Mouse (Mus musculus): ENCODE data around the gene Cd79a. TPM values are rescaled to one million over a fixed set of nuclear protein-coding genes. Genes with fewer than 3 reads are reported as not detected.

Gene Cd79a
- polyA plus RNA-seq, 2 experiments, result 0.37 to 0.84 TPM

DNA sequence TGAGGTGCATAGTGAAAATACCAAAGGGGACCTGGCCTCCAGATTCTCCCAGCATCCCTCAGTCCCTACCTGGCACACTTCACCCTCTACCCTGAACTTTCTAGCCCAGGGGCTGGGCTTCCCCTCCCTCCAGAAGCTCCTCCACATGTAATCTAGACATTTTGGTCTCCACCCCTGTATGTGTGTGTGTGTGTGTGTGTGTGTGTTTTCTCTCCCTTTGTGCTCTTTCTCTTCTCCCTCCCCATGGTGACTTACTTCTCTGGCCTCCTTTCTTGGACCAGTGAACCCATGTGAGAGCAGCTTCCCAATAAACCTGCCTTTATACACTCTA lies 44.0 kb upstream of the Cd79a start:
- DNase-seq (ENCODE audit: low spot score) (no peak), ATAC-seq (ENCODE audit: low FRiP score, low read depth) (no peak)
- no peaks in the 10 kb centered on the region for H3K4me1 ChIP-seq (ENCODE audit: control insufficient read depth, insufficient read depth, low read length)
- H3K27ac ChIP-seq (replicated peaks; ENCODE audit: low read depth, low read length), result no peak overlapping the region
- H3K36me3 ChIP-seq (ENCODE audit: control insufficient read depth, insufficient read depth, low read length), result no peaks in the 10 kb centered on the region
- H3K27me3 ChIP-seq (ENCODE audit: control insufficient read depth, insufficient read depth, low read length), result no peaks in the 10 kb centered on the region
- H3K4me2 ChIP-seq (replicated peaks; ENCODE audit: low read depth, low read length, severe bottlenecking), result no peak overlapping the region
- H3K9me3 ChIP-seq (ENCODE audit: control insufficient read depth, low read length), result no peaks in the 10 kb centered on the region
- H3K9ac ChIP-seq (ENCODE audit: low read depth, low read length, severe bottlenecking), result no peak overlapping the region
- no peak for TF ChIP-seq POLR2A (IDR thresholded peaks at IDR 0.05; ENCODE audit: borderline replicate concordance, extremely low read depth, insufficient read depth, insufficient read length)
- no peak overlapping the region for H3K4me3 ChIP-seq (replicated peaks; ENCODE audit: low read length)

GRCm38 (mm10) chr7:24853695-24854094 lies 43.5 kb upstream of the Cd79a start:
- H3K9me3 ChIP-seq (ENCODE audit: control insufficient read depth, low read length), result no peaks in the 10 kb centered on the region
- DNase-seq (ENCODE audit: low spot score) (no peak), ATAC-seq (ENCODE audit: low FRiP score, low read depth) (no peak)
- no peaks in the 10 kb centered on the region for H3K4me1 ChIP-seq (ENCODE audit: control insufficient read depth, insufficient read depth, low read length)
- H3K36me3 ChIP-seq (ENCODE audit: control insufficient read depth, insufficient read depth, low read length), result no peaks in the 10 kb centered on the region
- TF ChIP-seq POLR2A (IDR thresholded peaks at IDR 0.05; ENCODE audit: borderline replicate concordance, extremely low read depth, insufficient read depth, insufficient read length), result no peak
- H3K27me3 ChIP-seq (ENCODE audit: control insufficient read depth, insufficient read depth, low read length), result no peaks in the 10 kb centered on the region
- H3K27ac ChIP-seq (replicated peaks; ENCODE audit: low read depth, low read length), result no peak overlapping the region
- no peak overlapping the region for H3K4me2 ChIP-seq (replicated peaks; ENCODE audit: low read depth, low read length, severe bottlenecking)
- WGBS, result 37% methylated on average over 7 of the region's 7 CpGs
- H3K9ac ChIP-seq (ENCODE audit: low read depth, low read length, severe bottlenecking), result no peak overlapping the region
- H3K4me3 ChIP-seq (replicated peaks; ENCODE audit: low read length), result no peak overlapping the region

DNA sequence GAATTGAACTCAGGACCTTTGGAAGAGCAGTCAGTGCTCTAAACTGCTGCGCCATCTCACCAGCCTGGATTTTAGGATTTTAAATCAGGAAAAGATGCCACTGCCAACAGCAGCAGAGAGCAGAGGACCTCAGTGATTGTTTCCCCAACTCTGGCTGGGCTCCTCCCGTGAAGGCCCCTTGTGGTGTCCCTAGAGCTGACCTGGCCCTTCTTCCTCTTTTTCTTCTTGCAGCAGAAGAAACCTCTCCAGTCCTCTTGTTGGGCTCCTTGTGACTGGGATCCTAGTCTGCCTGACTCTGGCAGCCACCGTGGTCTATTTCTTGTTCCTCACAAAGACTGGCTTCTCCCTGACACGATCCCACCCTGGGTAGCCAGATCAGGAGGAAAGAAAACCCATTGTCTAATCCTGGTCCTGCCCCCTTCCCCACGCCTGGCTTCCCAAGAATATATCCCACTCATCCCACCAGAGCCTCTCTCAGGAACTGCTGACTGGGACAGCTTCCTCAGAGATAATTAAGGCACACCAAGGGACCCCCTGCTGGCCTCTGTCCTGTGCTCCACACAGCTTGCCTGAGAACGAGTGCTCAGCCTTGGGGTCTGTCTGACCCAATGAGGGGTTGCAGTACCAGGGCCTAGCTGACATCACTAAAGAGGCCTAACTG lies 40.6 kb upstream of the Cd79a start:
- Histone ChIP-seq H3K9ac (ENCODE audit: low read depth, low read length, severe bottlenecking) (no peak overlapping the region), H3K9me3 (ENCODE audit: control insufficient read depth, low read length) (no peaks in the 10 kb centered on the region), H3K4me3 (replicated peaks; ENCODE audit: low read length) (no peak overlapping the region), H3K4me1 (ENCODE audit: control insufficient read depth, insufficient read depth, low read length) (no peaks in the 10 kb centered on the region), H3K4me2 (replicated peaks; ENCODE audit: low read depth, low read length, severe bottlenecking) (no peak overlapping the region), H3K27me3 (ENCODE audit: control insufficient read depth, insufficient read depth, low read length) (no peaks in the 10 kb centered on the region), H3K36me3 (ENCODE audit: control insufficient read depth, insufficient read depth, low read length) (no peaks in the 10 kb centered on the region), H3K27ac (replicated peaks; ENCODE audit: low read depth, low read length) (no peak overlapping the region)
- TF ChIP-seq POLR2A (IDR thresholded peaks at IDR 0.05; ENCODE audit: borderline replicate concordance, extremely low read depth, insufficient read depth, insufficient read length), result no peak
- WGBS, result 54% methylated on average over 5 of the region's 6 CpGs
- ATAC-seq (ENCODE audit: low FRiP score, low read depth) (no peak), DNase-seq (ENCODE audit: low spot score) (no peak)

DNA sequence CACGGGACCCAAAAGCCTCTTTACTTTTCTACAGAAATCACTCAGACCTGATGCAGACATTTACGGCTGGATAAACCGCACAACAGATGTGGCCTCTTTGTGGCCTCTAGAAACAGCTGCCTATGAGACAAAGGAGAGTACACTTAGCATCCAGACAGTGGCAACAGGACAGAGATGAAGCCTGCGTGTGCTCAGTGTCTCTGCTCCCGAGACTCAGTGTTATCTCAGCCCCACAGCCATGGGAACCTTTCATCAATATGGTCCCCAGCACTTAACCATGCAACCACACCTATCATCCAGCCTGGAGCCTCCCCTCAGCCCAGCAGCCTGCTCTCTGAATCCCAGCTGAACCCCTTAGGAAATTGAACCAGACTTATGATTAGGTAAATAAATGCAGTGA lies 37.9 kb upstream of the Cd79a start:
- Histone ChIP-seq H3K36me3 (ENCODE audit: control insufficient read depth, insufficient read depth, low read length) (no peaks in the 10 kb centered on the region), H3K9ac (ENCODE audit: low read depth, low read length, severe bottlenecking) (no peak overlapping the region), H3K27ac (replicated peaks; ENCODE audit: low read depth, low read length) (no peak overlapping the region), H3K27me3 (ENCODE audit: control insufficient read depth, insufficient read depth, low read length) (no peaks in the 10 kb centered on the region), H3K4me1 (ENCODE audit: control insufficient read depth, insufficient read depth, low read length) (no peaks in the 10 kb centered on the region), H3K4me2 (replicated peaks; ENCODE audit: low read depth, low read length, severe bottlenecking) (no peak overlapping the region), H3K4me3 (replicated peaks; ENCODE audit: low read length) (no peak overlapping the region), H3K9me3 (ENCODE audit: control insufficient read depth, low read length) (no peaks in the 10 kb centered on the region)
- DNase-seq (ENCODE audit: low spot score), result no peak
- no peak for ATAC-seq (ENCODE audit: low FRiP score, low read depth)
- 57% methylated on average over 5 of the region's 5 CpGs for WGBS
- no peak for TF ChIP-seq POLR2A (IDR thresholded peaks at IDR 0.05; ENCODE audit: borderline replicate concordance, extremely low read depth, insufficient read depth, insufficient read length)

- Histone ChIP-seq H3K4me2 (replicated peaks; ENCODE audit: low read depth, low read length, severe bottlenecking) (no peak within 1 kb of the TSS), H3K9me3 (ENCODE audit: control insufficient read depth, low read length) (no peaks in the 10 kb centered on the region), H3K4me3 (replicated peaks; ENCODE audit: low read length) (no peak within 1 kb of the TSS), H3K36me3 (ENCODE audit: control insufficient read depth, insufficient read depth, low read length) (no peaks in the 10 kb centered on the region), H3K9ac (ENCODE audit: low read depth, low read length, severe bottlenecking) (no peak within 1 kb of the TSS), H3K4me1 (ENCODE audit: control insufficient read depth, insufficient read depth, low read length) (no peaks in the 10 kb centered on the region), H3K27me3 (ENCODE audit: control insufficient read depth, insufficient read depth, low read length) (no peaks in the 10 kb centered on the region), H3K27ac (replicated peaks; ENCODE audit: low read depth, low read length) (no peak within 1 kb of the TSS)
- no peak for DNase-seq (ENCODE audit: low spot score)
- ATAC-seq (ENCODE audit: low FRiP score, low read depth), result no peak
- WGBS, result 87% methylated on average over 7 of the region's 7 CpGs
- TF ChIP-seq POLR2A (IDR thresholded peaks at IDR 0.05; ENCODE audit: borderline replicate concordance, extremely low read depth, insufficient read depth, insufficient read length), result no peak
These were observed 35.3 kb upstream of the Cd79a start, which contains the start of gene Gm9844 for GRCm38 (mm10) chr7:24861913-24862312. Gm9844 (plus strand) TSS chr7:24862213.

DNA sequence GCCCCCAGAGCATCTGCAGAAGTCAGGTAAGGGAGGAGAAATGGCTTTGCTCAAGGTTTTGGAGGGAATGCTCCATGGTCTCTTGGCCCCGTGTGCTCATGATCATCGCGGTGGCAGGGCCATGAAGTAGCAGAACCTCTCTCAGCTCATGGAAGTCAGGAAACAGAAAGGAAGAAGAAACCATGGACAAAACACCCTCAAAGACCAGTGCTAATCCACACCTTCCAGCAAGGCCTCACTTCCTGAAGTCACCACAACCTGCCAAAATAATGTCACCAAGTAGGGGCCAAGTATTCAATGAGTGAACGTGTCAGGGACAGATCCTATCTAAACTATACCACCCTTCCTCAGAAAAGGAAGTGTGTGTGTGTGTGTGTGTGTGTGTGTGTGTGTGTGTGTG lies 34.3 kb upstream of the Cd79a start:
- H3K4me3 ChIP-seq (replicated peaks; ENCODE audit: low read length), result no peak overlapping the region
- no peak overlapping the region for H3K9ac ChIP-seq (ENCODE audit: low read depth, low read length, severe bottlenecking)
- H3K27ac ChIP-seq (replicated peaks; ENCODE audit: low read depth, low read length), result no peak overlapping the region
- no peaks in the 10 kb centered on the region for H3K4me1 ChIP-seq (ENCODE audit: control insufficient read depth, insufficient read depth, low read length)
- H3K27me3 ChIP-seq (ENCODE audit: control insufficient read depth, insufficient read depth, low read length), result no peaks in the 10 kb centered on the region
- no peak for DNase-seq (ENCODE audit: low spot score)
- no peaks in the 10 kb centered on the region for H3K9me3 ChIP-seq (ENCODE audit: control insufficient read depth, low read length)
- no peak overlapping the region for H3K4me2 ChIP-seq (replicated peaks; ENCODE audit: low read depth, low read length, severe bottlenecking)
- TF ChIP-seq POLR2A (IDR thresholded peaks at IDR 0.05; ENCODE audit: borderline replicate concordance, extremely low read depth, insufficient read depth, insufficient read length), result no peak
- WGBS, result 84% methylated on average over 4 of the region's 4 CpGs
- no peak for ATAC-seq (ENCODE audit: low FRiP score, low read depth)
- H3K36me3 ChIP-seq (ENCODE audit: control insufficient read depth, insufficient read depth, low read length), result no peaks in the 10 kb centered on the region

Measured in limb, embryonic 14.5 days (tissue).